Mouse (Mus musculus): ENCODE data around the gene Vopp1.

Vopp1 gene

GRCm38 (mm10) chr6:57782658-57783057, 42.3 kb downstream of the Vopp1 start:
- no peak for DNase-seq

- no peak for DNase-seq
Measured at GRCm38 (mm10) chr6:57780359-57780758, 44.6 kb downstream of the Vopp1 start.

- no peak for DNase-seq
Measured at GRCm38 (mm10) chr6:57773792-57774191, 51.2 kb downstream of the Vopp1 start.

GRCm38 (mm10) chr6:57770467-57771190, 54.3 kb downstream of the Vopp1 start:
- DNase-seq: no peak

GRCm38 (mm10) chr6:57768948-57769525, 55.9 kb downstream of the Vopp1 start:
- DNase-seq: no peak

- no peak for DNase-seq
Measured at GRCm38 (mm10) chr6:57767112-57767868, 57.7 kb downstream of the Vopp1 start.

GRCm38 (mm10) chr6:57766287-57766686, 58.7 kb downstream of the Vopp1 start:
- no peak for DNase-seq

- DNase-seq: no peak
Measured at GRCm38 (mm10) chr6:57765095-57765878, 59.7 kb downstream of the Vopp1 start.

GRCm38 (mm10) chr6:57763054-57763453, 61.9 kb downstream of the Vopp1 start:
- no peak for DNase-seq

- DNase-seq: no peak
Measured at GRCm38 (mm10) chr6:57753962-57754759, 70.8 kb downstream of the Vopp1 start.

- DNase-seq: no peak
Measured at GRCm38 (mm10) chr6:57745748-57746129, 79.2 kb downstream of the Vopp1 start.

GRCm38 (mm10) chr6:57744974-57745747, 79.8 kb downstream of the Vopp1 start:
- DNase-seq: no peak

GRCm38 (mm10) chr6:57744123-57744522, 80.8 kb downstream of the Vopp1 start:
- DNase-seq: no peak

- DNase-seq: peak; percentile 4
Measured at GRCm38 (mm10) chr6:57743333-57743732, 81.6 kb downstream of the Vopp1 start.

GRCm38 (mm10) chr6:57742749-57743148, 82.2 kb downstream of the Vopp1 start:
- no peak for DNase-seq

- DNase-seq: no peak
Measured at GRCm38 (mm10) chr6:57721347-57721746, 103.6 kb downstream of the Vopp1 start.

- DNase-seq: no peak
Measured at GRCm38 (mm10) chr6:57711726-57712125, 113.2 kb downstream of the Vopp1 start.

GRCm38 (mm10) chr6:57706721-57707120, 118.2 kb downstream of the Vopp1 start:
- DNase-seq: no peak

GRCm38 (mm10) chr6:57703703-57704102, 121.3 kb downstream of the Vopp1 start:
- peak; percentile 18 for DNase-seq

GRCm38 (mm10) chr6:57702743-57703499, 122.0 kb downstream of the Vopp1 start:
- peak; percentile 97 for DNase-seq

GRCm38 (mm10) chr6:57702376-57702742, 122.6 kb downstream of the Vopp1 start, which contains the start of gene Lancl2:
Gene Lancl2 (plus strand): TSS chr6:57702540.
- no peak for DNase-seq

Measured in kidney, postnatal 14 days (tissue).